Mouse (Mus musculus): ENCODE measurements at regions not wholly inside any gene's neighbourhood (a gene's known extent, or its start where the extent isn't known, plus 50 kb on each side); places are given as distances from the start of the nearest gene placed in this dataset.

DNA sequence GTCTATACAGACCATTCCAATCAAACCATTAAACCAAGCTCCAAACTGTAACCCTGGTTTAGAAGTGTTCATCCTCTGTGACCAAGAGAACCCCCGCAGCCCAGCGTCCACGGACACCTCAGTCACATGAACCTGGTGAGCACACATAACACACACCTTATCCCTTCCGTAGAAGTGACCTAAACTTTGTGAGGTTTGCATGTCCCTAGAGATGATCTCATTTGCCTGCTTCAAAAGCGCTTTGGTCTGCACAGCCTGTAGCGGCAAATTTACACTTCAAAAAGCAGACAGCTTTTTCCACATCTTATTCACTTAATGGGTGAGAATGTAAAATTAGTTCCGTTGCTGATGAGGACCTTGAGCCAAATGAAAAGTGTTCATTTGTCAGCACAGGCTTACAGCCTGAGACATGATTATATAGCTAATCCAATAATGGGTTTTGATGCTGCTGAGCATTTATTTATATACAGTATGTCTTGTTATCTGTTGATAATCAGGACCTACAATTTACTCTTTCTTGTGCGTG is 122.3 kb upstream of the Lmo4 start:
- Histone ChIP-seq H3K27ac (ENCODE audit: control insufficient read depth, insufficient read depth, low read length) (no peak overlapping the region), H3K36me3 (ENCODE audit: control insufficient read depth, insufficient read depth, low read length) (no peaks in the 10 kb centered on the region), H3K4me3 (ENCODE audit: control insufficient read depth, insufficient read depth, low read length) (no peak overlapping the region), H3K27me3 (ENCODE audit: control insufficient read depth, insufficient read depth, low read length) (no peaks in the 10 kb centered on the region), H3K4me1 (replicated peaks; ENCODE audit: control insufficient read depth, insufficient read depth, low read length) (no peaks in the 10 kb centered on the region)
- TF ChIP-seq POLR2A (IDR thresholded peaks at IDR 0.05; ENCODE audit: control insufficient read depth, extremely low read depth, insufficient read depth, low read length, poor library complexity), result no peak
- no peak for TF ChIP-seq CTCF (IDR thresholded peaks at IDR 0.05; ENCODE audit: borderline replicate concordance, control insufficient read depth, extremely low read depth, insufficient read depth, low read length, poor library complexity)
- WGBS, result 98% methylated on average over 8 of the region's 8 CpGs
- no peak for DNase-seq

DNA sequence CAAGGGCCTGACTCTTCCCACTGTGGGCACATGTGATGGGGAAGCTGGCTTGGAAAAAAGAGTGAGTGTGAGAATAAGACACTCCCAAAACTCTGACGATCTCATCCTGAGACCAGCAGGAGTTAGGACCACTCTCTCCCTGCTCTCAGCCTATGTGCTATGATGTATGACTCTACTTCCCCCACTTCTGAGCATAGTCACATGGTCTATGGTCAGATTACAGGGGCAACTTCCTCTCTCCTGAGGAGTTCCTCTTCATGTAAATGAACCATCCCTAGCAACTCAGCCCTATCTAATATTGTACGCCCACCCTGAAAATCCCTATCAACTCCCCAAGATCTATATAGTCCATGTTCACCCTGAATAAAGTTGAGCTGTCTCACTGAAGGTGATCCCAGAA is 120.0 kb upstream of the Lmo4 start:
- no peak for DNase-seq
- Histone ChIP-seq H3K4me3 (ENCODE audit: control insufficient read depth, insufficient read depth, low read length) (no peak overlapping the region), H3K36me3 (ENCODE audit: control insufficient read depth, insufficient read depth, low read length) (no peaks in the 10 kb centered on the region), H3K27ac (ENCODE audit: control insufficient read depth, insufficient read depth, low read length) (no peak overlapping the region), H3K27me3 (ENCODE audit: control insufficient read depth, insufficient read depth, low read length) (no peaks in the 10 kb centered on the region), H3K4me1 (replicated peaks; ENCODE audit: control insufficient read depth, insufficient read depth, low read length) (no peaks in the 10 kb centered on the region)
- 93% methylated on average over 2 of the region's 2 CpGs for WGBS
- TF ChIP-seq CTCF (IDR thresholded peaks at IDR 0.05; ENCODE audit: borderline replicate concordance, control insufficient read depth, extremely low read depth, insufficient read depth, low read length, poor library complexity), result no peak
- TF ChIP-seq POLR2A (IDR thresholded peaks at IDR 0.05; ENCODE audit: control insufficient read depth, extremely low read depth, insufficient read depth, low read length, poor library complexity), result no peak

DNA sequence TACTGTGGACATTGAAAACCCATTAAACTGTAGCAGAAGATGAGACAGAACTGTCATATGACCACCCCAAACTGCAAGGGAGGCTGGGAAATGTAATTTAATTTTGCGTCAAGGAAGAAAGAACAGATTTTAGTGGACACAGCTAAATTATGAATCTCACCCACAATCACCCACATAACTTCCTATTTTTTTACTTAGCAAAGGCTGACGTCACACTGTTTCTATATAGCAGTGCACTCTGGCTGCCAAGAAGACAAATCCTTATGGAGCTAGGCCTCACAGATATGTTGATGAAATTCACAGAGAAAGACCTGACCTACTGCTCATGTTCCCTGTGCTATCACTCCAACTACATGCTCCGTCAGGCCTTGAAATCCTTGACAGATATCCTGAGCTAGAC is 118.5 kb upstream of the Lmo4 start:
- no peak for DNase-seq
- WGBS, result 91% methylated on average over 3 of the region's 3 CpGs
- Histone ChIP-seq H3K36me3 (ENCODE audit: control insufficient read depth, insufficient read depth, low read length) (no peaks in the 10 kb centered on the region), H3K27ac (ENCODE audit: control insufficient read depth, insufficient read depth, low read length) (no peak overlapping the region), H3K4me1 (replicated peaks; ENCODE audit: control insufficient read depth, insufficient read depth, low read length) (no peaks in the 10 kb centered on the region), H3K27me3 (ENCODE audit: control insufficient read depth, insufficient read depth, low read length) (no peaks in the 10 kb centered on the region), H3K4me3 (ENCODE audit: control insufficient read depth, insufficient read depth, low read length) (no peak overlapping the region)
- TF ChIP-seq CTCF (IDR thresholded peaks at IDR 0.05; ENCODE audit: borderline replicate concordance, control insufficient read depth, extremely low read depth, insufficient read depth, low read length, poor library complexity) (no peak), POLR2A (IDR thresholded peaks at IDR 0.05; ENCODE audit: control insufficient read depth, extremely low read depth, insufficient read depth, low read length, poor library complexity) (no peak)

DNA sequence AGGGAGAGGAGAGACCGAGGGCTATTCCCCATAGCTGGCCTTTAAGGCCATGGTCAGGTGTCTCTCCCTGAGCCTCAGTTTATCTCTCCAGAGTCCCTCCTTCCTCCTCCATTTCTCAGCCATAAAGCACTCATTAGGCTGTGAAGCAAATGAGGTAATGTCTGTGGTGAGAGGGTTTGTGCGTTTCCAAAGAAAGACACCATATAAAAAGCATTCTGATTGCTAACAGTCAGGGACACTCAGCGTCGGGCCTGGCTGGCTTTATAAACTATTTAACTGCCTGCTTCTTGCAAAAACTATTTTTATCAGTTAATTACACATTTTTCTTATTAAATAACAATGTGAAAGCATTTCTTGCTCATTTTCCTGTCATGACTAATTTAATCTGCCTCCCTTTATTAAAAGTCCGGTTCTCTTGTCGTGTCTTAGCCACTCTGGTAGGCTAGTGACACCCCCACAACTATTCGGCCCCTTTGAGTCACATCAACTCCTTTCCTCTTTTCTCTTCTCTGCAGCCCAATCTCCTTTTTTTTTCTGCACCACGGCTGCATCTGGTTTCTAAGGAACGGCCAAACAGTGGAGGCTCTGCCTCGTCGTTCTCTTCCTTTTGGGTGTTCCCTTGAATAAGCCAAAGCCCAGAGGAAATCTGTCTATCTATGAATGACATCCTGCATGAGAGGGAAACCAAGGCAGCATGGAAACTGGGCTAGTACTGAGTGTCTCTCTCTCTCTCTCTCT is 114.6 kb upstream of the Lmo4 start:
- Histone ChIP-seq H3K27me3 (ENCODE audit: control insufficient read depth, insufficient read depth, low read length) (no peaks in the 10 kb centered on the region), H3K4me1 (replicated peaks; ENCODE audit: control insufficient read depth, insufficient read depth, low read length) (no peaks in the 10 kb centered on the region), H3K36me3 (ENCODE audit: control insufficient read depth, insufficient read depth, low read length) (no peaks in the 10 kb centered on the region), H3K27ac (ENCODE audit: control insufficient read depth, insufficient read depth, low read length) (no peak overlapping the region), H3K4me3 (ENCODE audit: control insufficient read depth, insufficient read depth, low read length) (no peak overlapping the region)
- 83% methylated on average over 11 of the region's 11 CpGs for WGBS
- TF ChIP-seq CTCF (IDR thresholded peaks at IDR 0.05; ENCODE audit: borderline replicate concordance, control insufficient read depth, extremely low read depth, insufficient read depth, low read length, poor library complexity), result no peak
- TF ChIP-seq POLR2A (IDR thresholded peaks at IDR 0.05; ENCODE audit: control insufficient read depth, extremely low read depth, insufficient read depth, low read length, poor library complexity), result no peak
- no peak for DNase-seq

DNA sequence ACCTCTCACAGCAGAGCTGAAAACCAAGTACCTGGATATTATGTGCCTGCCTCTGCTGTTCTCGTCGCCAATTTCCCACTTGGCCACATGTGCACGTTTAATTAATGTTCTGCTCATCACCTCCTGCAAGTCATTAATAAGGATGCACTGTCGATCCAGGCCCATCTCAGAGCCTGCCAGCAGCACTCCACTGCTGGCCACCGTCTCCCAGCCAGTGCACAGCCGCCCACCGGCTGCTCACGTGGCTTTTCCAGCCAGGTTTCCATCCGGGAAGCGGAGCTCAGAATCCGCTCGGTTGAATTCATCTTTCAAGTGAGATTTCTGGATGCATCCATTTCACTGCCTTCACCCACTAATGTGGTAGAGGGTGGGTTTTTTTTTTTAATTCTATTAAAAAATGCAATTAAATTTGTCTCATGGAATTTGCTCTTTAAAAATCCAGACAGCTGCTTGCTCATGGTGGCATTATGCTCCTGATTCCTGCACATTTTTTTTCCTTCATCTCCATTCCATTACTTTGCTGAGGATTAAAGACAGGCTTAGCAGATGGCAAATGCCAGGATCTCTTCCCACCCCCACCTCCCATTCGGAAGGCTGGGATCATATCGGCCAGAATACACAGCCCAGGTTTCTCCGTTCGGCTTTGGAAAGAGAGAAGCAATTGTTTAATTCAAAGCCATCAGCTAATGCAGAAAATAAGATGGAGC is 113.9 kb upstream of the Lmo4 start:
- no peak overlapping the region for H3K27ac ChIP-seq (ENCODE audit: control insufficient read depth, insufficient read depth, low read length)
- 94% methylated on average over 16 of the region's 16 CpGs for WGBS
- no peaks in the 10 kb centered on the region for H3K4me1 ChIP-seq (replicated peaks; ENCODE audit: control insufficient read depth, insufficient read depth, low read length)
- no peak for TF ChIP-seq POLR2A (IDR thresholded peaks at IDR 0.05; ENCODE audit: control insufficient read depth, extremely low read depth, insufficient read depth, low read length, poor library complexity)
- no peak for TF ChIP-seq CTCF (IDR thresholded peaks at IDR 0.05; ENCODE audit: borderline replicate concordance, control insufficient read depth, extremely low read depth, insufficient read depth, low read length, poor library complexity)
- no peak for DNase-seq
- no peaks in the 10 kb centered on the region for H3K27me3 ChIP-seq (ENCODE audit: control insufficient read depth, insufficient read depth, low read length)
- no peaks in the 10 kb centered on the region for H3K36me3 ChIP-seq (ENCODE audit: control insufficient read depth, insufficient read depth, low read length)
- H3K4me3 ChIP-seq (ENCODE audit: control insufficient read depth, insufficient read depth, low read length), result no peak overlapping the region

DNA sequence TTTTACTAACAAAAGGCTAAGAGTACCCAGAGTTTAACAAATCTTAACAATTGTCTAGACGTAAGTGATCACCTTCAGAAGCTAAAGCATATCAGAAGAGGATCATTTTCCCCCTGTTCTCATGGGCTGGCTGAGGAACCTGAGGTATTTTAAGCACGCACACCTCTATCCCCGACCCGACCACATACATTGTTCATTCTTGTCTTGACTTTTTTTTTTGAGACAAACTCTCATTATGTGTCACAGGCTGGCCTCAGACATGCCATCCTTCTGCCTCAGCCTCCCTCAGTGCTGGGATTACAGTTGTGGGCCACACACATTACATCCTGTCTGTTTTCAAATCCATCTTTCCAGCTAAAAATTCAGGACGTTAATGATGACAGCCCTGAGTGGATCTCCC is 105.7 kb upstream of the Lmo4 start:
- DNase-seq, result no peak
- no peak for TF ChIP-seq POLR2A (IDR thresholded peaks at IDR 0.05; ENCODE audit: control insufficient read depth, extremely low read depth, insufficient read depth, low read length, poor library complexity)
- TF ChIP-seq CTCF (IDR thresholded peaks at IDR 0.05; ENCODE audit: borderline replicate concordance, control insufficient read depth, extremely low read depth, insufficient read depth, low read length, poor library complexity), result no peak
- 85% methylated on average over 5 of the region's 5 CpGs for WGBS

More for the DNA sequence above, 105.7 kb upstream of the Lmo4 start:
- Histone ChIP-seq H3K4me3 (ENCODE audit: control insufficient read depth, insufficient read depth, low read length) (no peak overlapping the region), H3K27me3 (ENCODE audit: control insufficient read depth, insufficient read depth, low read length) (no peaks in the 10 kb centered on the region), H3K36me3 (ENCODE audit: control insufficient read depth, insufficient read depth, low read length) (no peaks in the 10 kb centered on the region), H3K4me1 (replicated peaks; ENCODE audit: control insufficient read depth, insufficient read depth, low read length) (no peaks in the 10 kb centered on the region), H3K27ac (ENCODE audit: control insufficient read depth, insufficient read depth, low read length) (no peak overlapping the region)
